Mouse (Mus musculus): Measurements from ENCODE around the gene Mapk3. TPM values are rescaled to one million over a fixed set of nuclear protein-coding genes. Genes with fewer than 3 reads are reported as not detected.

The Mapk3 gene
- polyA plus RNA-seq (2012; ENCODE audit: low replicate concordance): 115 and 138 TPM in 2 replicates

DNA sequence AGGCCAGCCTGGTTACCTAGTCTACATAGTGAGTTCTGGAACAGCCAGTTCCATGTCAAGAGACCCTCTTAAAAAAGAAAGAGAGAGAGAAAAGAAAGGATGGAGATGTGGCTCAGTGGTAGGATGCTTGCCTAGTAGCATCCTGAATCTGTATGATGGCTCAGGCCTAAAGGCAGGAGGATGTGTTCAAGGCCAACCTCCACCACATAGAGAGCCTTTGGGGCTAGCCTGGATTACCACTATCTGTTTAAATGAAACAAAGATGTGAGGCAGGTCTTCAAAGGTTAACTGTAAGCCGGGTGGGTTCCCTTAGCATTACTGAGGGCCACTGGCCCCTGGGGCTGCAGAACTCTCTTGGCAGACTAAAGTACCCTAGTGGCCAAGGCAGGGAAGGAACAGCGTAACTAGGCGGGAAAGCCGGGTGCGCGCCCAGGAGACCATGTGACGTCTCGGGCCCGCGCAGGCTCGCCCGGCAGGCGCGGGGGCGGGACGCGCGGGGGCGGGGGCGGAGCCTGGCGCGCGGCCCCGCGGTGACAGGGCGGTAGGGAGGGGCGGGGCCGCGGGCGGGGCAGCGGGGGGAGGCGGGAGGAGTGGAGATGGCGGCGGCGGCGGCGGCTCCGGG is at the start of gene Mapk3:
TSS of gene Mapk3 (plus strand) at position 552 of the 622 bp plus-strand sequence.

GRCm38 (mm10) chr7:126766201-126766600 is 6.8 kb downstream of the Mapk3 start, which contains the start of gene Gdpd3:
Gdpd3 (plus strand) TSS chr7:126766334.

DNA sequence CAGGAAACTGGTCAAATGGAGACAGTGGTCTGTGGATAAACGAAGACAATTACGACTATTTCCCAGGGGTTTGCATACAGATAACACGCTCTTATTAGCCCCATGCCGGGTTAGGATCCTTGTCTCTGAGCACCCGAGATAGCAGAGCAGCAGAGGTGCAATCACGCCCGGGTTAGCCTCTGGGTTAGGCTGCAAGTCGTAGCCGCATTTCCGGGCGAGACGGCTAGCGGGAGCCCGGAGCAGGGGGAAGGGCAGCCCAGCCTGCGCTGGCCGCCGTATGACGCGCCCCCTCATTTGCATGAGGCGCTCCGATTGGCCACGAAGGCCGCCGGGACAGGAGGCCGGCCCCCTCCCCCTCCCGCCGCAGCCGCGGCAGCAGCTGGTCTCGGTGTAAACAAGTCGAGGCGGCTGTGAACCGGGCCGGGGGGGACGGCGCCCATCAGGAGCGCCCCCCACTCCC is 17.2 kb downstream of the Mapk3 start, which contains the start of gene Ypel3:
TSS of gene Ypel3 (plus strand) at position 358 of the 460 bp plus-strand sequence.

GRCm38 (mm10) chr7:126780971-126781635 is 21.7 kb downstream of the Mapk3 start, which contains the start of gene Tbx6:
Tbx6 (plus strand) TSS chr7:126781483.

GRCm38 (mm10) chr7:126791851-126792720 is 32.7 kb downstream of the Mapk3 start, which contains the start of gene Ppp4c:
Ppp4c (minus strand) TSS chr7:126792496.

DNA sequence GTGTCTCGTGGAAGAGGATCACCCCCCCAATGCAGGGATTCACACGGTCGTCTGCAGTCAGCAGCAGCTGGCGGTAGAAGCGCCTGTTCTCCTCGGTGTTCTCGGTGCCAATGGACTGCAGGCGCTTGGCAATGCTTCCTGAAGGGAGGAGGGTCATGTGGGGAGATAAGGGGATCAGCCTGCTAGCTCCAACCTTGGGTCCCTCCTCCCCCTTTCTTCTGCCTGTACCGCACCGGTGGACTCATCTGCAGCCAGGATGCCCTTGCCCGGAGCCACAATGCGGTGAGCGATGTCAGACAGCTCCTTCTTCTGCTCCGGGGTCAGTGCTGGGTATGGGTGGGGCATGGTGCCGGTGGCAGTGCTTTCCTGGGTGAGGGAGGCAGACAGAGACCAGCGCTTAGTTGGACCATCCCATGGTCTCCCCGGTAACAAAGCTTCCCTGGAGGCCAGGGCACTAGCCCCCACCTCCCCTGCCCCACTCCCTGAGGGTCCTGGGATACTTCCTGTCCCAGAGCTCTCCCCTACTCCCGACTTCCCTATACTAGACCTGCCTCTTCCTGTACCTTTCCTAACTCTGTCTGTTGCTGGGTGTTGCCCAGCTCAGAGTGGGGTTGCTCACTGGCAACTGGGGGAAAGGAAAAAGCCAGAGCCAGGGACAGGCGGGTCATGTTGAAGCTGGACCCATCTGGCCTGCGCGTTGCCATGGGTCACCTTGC is 38.2 kb downstream of the Mapk3 start, which contains the start of gene Fam57b:
TSS of gene Fam57b (plus strand) at position 258 of the 716 bp plus-strand sequence.

Other genes starting within 250 kb of the Mapk3 start
- 46.8 and 71.7 TPM in 2 replicates for gene Eif3c, start 193.2 kb upstream of the Mapk3 start, polyA plus RNA-seq (2012; ENCODE audit: low replicate concordance)
- gene Apobr, start 174.7 kb upstream of the Mapk3 start, polyA plus RNA-seq (2012; ENCODE audit: low replicate concordance): 13.9 and 17.3 TPM in 2 replicates
- 6.0 and 18.7 TPM in 2 replicates for gene Cln3, start 173.8 kb upstream of the Mapk3 start, polyA plus RNA-seq (2012; ENCODE audit: low replicate concordance)
- 0.47 and 2.1 TPM in 2 replicates for gene Il27, start 164.7 kb upstream of the Mapk3 start, polyA plus RNA-seq (2012; ENCODE audit: low replicate concordance)
- gene Nupr1, start 128.7 kb upstream of the Mapk3 start, polyA plus RNA-seq (2012; ENCODE audit: low replicate concordance): 5.4 and 6.2 TPM in 2 replicates
- 23.6 and 70.5 TPM in 2 replicates for gene Sgf29, start 110.3 kb upstream of the Mapk3 start, polyA plus RNA-seq (2012; ENCODE audit: low replicate concordance)
- gene Sult1a1, start 83.2 kb upstream of the Mapk3 start, polyA plus RNA-seq (2012; ENCODE audit: low replicate concordance): 0.32 TPM in 1 of 2 replicates, not detected in the other
- gene Bola2, start 64.2 kb upstream of the Mapk3 start, polyA plus RNA-seq (2012; ENCODE audit: low replicate concordance): 88.6 and 107 TPM in 2 replicates
- 2.9 and 6.9 TPM in 2 replicates for gene Slx1b, start 63.8 kb upstream of the Mapk3 start, polyA plus RNA-seq (2012; ENCODE audit: low replicate concordance)
- 287 and 313 TPM in 2 replicates for gene Coro1a, start 51.8 kb upstream of the Mapk3 start, polyA plus RNA-seq (2012; ENCODE audit: low replicate concordance)
- 0.77 and 2.4 TPM in 2 replicates for gene Gdpd3, start 6.7 kb downstream of the Mapk3 start, polyA plus RNA-seq (2012; ENCODE audit: low replicate concordance)
- gene Ypel3, start 17.4 kb downstream of the Mapk3 start, polyA plus RNA-seq (2012; ENCODE audit: low replicate concordance): 188 and 399 TPM in 2 replicates
- 8.3 and 13.4 TPM in 2 replicates for gene Tbx6, start 21.9 kb downstream of the Mapk3 start, polyA plus RNA-seq (2012; ENCODE audit: low replicate concordance)
- gene Ppp4c, start 32.9 kb downstream of the Mapk3 start, polyA plus RNA-seq (2012; ENCODE audit: low replicate concordance): 129 and 143 TPM in 2 replicates
- gene Fam57b, start 38.1 kb downstream of the Mapk3 start, polyA plus RNA-seq (2012; ENCODE audit: low replicate concordance): 1.5 and 3.9 TPM in 2 replicates
- not detected in 2 replicates for gene 4930451I11Rik, start 72.0 kb downstream of the Mapk3 start, polyA plus RNA-seq (2012; ENCODE audit: low replicate concordance)
- not detected in 2 replicates for gene Doc2a, start 87.8 kb downstream of the Mapk3 start, polyA plus RNA-seq (2012; ENCODE audit: low replicate concordance)
- gene Hirip3, start 102.4 kb downstream of the Mapk3 start, polyA plus RNA-seq (2012; ENCODE audit: low replicate concordance): 80.7 and 110 TPM in 2 replicates
- gene Ino80e, start 102.8 kb downstream of the Mapk3 start, polyA plus RNA-seq (2012; ENCODE audit: low replicate concordance): 1,584 and 1,973 TPM in 2 replicates
- 249 and 381 TPM in 2 replicates for gene Taok2, start 125.1 kb downstream of the Mapk3 start, polyA plus RNA-seq (2012; ENCODE audit: low replicate concordance)
- 61.9 and 90.6 TPM in 2 replicates for gene Tmem219, start 163.3 kb downstream of the Mapk3 start, polyA plus RNA-seq (2012; ENCODE audit: low replicate concordance)
- gene Kctd13, start 169.3 kb downstream of the Mapk3 start, polyA plus RNA-seq (2012; ENCODE audit: low replicate concordance): 31.6 and 58.9 TPM in 2 replicates
- not detected in 2 replicates for gene Asphd1, start 190.0 kb downstream of the Mapk3 start, polyA plus RNA-seq (2012; ENCODE audit: low replicate concordance)
- 1.1 and 3.1 TPM in 2 replicates for gene Sez6l2, start 191.0 kb downstream of the Mapk3 start, polyA plus RNA-seq (2012; ENCODE audit: low replicate concordance)
- gene Cdipt, start 216.3 kb downstream of the Mapk3 start, polyA plus RNA-seq (2012; ENCODE audit: low replicate concordance): 99.0 and 127 TPM in 2 replicates
- 0.24 TPM in 1 of 2 replicates, not detected in the other for gene Cdiptos, start 216.5 kb downstream of the Mapk3 start, polyA plus RNA-seq (2012; ENCODE audit: low replicate concordance)